Mouse (Mus musculus): ENCODE measurements around the gene Spz1.

Gene Spz1

DNA sequence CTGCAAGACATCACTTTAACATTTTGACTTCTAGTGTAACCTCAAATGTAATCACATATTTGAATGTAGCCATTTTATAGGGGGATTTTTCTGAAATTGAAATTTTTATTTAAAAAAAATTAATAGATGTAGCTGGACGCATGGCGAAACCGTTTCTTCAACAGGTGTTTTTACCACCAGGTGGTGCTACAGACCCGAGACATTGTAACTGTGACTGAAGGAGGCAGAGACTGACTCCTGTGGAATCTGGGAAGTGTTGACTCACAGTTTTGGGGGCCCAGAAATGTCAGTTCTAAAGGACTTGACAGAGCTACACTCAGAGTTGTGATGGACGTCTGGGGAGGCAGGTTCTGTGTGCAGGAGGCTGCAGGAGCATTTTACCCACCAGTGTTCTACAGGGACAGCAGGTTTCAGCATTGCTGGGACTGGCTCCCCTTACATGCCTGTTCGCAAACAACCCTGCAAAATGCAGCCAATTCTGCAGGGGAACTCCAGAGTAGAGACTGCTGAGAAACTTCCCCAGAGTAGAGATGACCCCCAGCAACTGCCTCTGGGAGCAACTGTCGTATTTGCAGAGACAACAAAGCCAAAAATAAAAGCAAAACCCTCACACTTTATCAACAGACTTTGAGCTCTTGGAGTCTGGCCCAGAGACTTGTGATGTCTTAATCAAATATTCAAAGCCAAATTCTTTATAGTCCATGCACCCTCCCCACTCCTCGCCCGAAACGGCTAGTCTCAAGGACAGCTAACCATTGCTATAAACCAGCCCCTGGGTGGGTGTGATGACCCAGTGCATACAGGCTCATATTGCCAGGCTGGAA is 4.5 kb upstream of the Spz1 start:
- DNase-seq (ENCODE audit: low read depth, low spot score), result no peak

- DNase-seq (ENCODE audit: low read depth, low spot score), result no peak
Measured at GRCm38 (mm10) chr13:92578210-92578609, 2.2 kb upstream of the Spz1 start.

DNA sequence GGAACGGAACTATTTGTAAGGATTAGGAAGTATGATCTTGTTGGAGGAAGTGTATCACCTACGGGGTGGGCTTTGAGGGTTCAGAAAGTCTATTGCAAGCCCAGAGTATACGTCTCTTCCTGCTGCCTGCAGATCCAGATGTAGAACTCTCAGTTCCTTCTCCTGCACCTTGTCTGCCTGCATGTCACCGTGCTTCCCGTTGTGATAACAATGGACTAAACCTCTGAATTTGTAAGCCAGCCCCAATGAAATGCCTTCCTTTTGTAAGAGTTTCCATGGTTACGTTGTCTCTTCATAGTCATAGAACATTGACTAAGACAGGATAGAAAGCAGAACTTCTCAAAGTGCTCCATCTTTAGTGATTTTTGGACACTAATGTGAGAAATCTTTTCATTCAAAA is 716 bp upstream of the Spz1 start:
- DNase-seq (ENCODE audit: low read depth, low spot score), result no peak

DNA sequence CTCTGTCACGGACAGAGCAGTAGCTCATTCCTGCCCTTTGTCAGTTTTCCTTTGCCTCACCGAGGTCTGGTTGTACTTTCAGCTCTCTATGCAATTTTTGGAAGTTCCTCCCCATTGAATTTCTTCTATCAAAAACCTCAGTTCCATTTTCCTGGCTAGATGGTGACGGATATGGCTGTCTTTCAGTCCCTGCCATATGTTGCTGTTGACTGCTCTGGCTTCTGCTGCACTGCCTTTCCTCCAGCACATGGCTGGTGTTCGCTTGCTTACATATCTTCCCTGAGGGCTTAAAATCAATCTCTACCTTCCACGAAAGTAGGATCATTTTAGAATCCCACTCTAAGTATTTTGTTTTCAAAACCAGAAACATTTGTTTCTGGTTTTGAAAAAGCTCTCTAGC is 16.5 kb downstream of the Spz1 start:
- DNase-seq (ENCODE audit: low read depth, low spot score), result no peak

DNA sequence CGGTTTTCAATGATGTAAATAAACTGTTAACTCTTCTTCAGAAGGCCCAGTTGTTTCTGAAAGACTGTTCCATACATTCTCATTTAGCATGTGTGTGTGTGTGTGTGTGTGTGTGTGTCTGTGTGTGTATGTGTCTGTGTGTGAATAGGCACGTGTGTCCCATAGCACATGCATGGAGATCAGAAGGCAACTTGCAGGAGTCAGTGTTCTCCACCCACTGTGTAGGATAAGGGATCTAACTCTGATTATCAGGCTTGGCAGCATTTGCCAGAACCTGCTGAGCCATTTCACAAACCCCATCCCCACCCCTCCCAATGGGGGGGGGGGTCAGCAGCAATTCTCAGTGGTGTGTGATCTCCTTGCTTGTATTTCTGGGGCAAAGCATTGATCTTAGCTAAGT is 18.7 kb downstream of the Spz1 start:
- DNase-seq (ENCODE audit: low read depth, low spot score), result no peak

DNA sequence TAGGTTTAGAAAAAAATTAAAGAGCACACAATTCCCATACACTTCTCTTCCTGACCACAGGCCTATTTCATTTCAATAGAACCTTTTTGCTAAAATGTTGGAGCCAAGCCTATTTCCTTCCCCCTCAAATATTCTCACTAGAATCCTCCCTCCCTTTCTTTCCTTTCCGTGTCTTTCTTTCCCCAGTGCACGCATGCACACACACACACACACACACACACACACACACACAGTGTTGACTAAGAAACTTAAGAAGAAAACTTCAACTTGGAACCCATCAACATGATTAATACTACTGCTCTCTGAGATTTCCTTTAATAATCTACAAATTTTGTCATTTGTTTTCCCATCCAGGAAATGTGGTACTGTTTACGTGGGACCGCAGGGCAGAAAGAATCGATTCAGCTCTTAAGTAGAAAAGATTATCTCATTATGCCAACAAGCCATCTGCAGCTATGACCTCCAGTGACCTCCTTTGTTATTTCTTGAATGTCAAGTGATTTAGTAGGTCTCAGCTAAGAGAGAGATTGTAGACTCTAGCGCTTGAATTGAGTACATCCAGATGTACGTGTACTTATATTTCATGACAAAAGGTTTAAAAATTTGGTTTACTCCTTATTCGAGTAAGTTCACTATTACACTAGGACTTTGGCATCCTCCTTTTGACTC is 19.4 kb downstream of the Spz1 start:
- DNase-seq (ENCODE audit: low read depth, low spot score), result no peak

- no peak for DNase-seq (ENCODE audit: low read depth, low spot score)
Measured at GRCm38 (mm10) chr13:92547093-92547492, 28.9 kb downstream of the Spz1 start.

GRCm38 (mm10) chr13:92540997-92541396 is 35.0 kb downstream of the Spz1 start:
- no peak for DNase-seq (ENCODE audit: low read depth, low spot score)

DNA sequence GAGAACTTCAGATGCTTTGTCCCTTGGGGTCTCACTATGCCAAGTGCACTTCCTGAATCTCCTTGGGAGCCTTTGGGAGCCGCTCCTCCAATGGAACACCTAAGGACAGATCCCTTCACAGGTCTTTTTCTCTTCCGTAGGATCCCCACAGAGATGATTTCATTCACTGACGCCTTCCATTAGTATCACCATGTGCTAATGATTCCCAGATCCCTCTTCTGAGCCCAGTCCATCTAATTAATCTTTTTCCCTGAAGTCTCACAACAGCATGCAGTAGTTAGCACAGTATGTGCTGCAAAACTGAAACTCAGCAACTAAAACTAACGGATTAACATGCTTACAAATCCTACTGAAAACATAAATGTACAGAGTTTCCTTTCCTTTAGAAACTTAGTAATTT is 36.8 kb downstream of the Spz1 start:
- no peak for DNase-seq (ENCODE audit: low read depth, low spot score)

DNA sequence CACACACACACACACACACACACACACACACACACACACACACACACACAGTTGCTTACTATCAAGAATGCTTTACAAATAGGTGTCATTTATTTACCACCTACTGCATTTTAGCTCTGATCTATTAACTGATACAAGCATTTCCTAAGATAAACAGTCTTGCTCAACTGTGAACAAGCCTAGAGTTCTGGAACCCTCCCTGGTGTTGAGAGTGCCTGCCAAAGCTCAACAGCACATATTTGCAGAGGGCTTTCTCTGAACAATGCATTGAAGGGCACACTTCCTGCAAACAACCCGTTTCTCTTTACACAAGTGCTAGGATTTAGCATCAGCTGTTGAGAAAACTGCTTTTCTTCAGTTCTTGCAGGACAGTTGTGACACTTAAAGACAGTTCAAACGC is 42.2 kb downstream of the Spz1 start:
- no peak for DNase-seq (ENCODE audit: low read depth, low spot score)

GRCm38 (mm10) chr13:92532216-92532615 is 43.8 kb downstream of the Spz1 start:
- no peak for DNase-seq (ENCODE audit: low read depth, low spot score)

DNA sequence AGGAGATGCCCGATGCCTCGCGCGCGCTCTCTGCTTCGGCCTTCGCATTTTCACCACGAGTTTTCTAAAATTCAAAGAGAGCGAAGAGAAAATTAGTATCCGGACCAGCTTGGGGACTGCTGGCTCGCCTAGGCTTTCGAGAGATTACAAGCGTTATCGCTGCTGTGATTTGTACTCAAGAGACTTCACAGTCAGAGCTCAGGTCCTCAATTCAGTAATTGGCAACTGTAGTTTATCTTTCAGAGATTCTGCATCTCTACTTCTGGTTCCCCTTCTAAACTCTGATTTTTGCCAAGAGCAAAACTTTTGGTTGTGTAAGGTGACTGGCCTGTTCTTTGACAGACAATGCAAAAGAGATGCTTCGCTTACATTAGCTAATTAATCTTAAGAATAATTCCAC is 44.7 kb downstream of the Spz1 start:
- DNase-seq (ENCODE audit: low read depth, low spot score), result no peak

DNA sequence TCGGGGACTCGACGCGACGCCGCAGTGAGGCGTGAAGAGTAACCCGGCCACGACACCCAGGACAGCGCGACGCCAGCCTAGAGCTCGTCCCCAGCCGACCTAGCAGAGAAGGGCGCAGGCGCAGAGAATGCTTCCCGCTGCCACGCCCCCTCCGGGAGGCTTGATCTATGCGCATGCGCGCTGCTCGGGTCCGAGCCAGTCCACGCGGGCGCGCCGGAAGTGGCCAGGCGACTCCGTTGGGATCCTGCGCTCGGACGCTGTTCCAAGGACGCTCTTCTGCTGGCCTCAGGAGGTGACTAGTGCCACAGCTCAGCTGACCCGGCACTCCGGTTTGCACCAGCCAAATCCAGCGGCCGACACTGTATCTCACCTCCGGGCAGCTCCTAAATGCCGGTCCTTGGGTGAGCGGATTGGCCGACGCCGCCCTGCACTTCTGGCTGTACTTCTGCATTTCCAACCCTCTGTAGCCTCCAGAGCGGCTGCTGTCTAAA is 45.2 kb downstream of the Spz1 start, which contains the start of gene Zfyve16:
Gene Zfyve16, minus strand, starts transcription at position 148 of the 491 bp plus-strand sequence.
- peak; percentile 82 for DNase-seq (ENCODE audit: low read depth, low spot score)

DNA sequence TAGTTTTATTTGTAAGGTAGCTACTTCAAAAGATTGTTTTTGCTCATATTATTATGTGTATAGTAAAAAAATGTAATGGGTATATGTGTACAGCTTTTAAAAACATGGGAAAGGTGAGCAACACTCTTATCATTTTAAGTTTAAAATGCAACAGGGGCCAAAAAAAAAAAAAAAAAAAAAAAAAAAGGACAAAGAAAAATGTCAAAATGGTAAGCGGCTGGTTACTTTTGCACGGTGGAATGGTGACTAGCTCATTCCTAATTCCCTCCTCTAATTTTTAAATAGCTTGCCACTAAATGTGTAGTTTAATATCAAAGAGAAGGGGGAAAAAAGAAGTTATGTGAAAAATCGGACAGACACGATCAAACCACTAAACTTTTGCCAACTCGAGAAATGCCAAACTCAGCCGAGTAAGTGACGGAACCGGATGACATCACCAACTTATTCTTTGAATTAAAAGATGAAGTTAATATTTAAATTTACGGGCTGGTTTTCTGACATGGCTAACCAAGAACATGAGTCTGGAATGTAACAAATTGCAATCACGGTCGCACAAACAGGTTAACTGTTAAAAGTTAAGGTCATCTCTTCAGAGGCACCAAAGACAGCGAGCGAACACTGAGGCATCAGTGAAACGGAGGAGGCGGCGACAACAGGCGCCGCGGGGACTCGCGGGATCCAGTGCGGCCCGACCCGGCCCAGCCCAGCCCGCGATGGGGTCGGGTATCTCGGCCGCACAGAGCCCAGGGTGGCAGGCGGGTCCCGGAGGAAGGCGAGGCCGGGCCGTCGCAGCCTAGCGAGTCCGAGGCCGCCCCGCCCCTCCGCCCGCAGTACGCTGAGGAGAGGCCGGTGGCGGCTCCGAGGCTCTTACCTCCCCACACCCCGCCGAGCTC is 45.9 kb downstream of the Spz1 start:
- DNase-seq (ENCODE audit: low read depth, low spot score), result no peak
